15 mouse cellular contexts compared by ENCODE assay signal in the genomic region with DNA sequence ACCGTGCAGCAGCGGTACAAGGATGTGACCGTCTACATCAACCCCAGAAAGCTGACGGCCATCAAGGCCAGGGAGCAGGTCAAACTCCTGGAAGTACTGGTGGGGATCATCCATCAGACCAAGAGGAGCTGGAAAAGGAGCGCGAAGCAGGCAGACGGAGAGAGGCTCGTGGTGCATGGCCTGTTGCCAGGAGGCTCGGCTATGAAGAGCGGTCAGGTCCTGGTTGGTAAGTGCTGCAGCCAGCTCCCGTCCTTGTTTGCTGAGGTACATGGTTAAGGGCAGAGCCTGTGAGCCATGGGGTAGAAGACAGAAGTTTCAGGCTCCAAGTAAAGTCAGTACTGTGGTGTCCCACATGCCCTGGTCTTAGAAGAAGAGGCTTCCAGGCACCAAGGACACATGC. TPM values are rescaled to one million over a fixed set of nuclear protein-coding genes. Genes with fewer than 3 reads are reported as not detected.
A peak's percentile ranks its signal among the peaks of the same experiment; 100 is the strongest.
DNase-seq lines count a peak whose midpoint lies in the region; ATAC-seq and TF ChIP-seq lines count a peak whose summit lies in the region.
"Had no signal": no experiment of that assay in that cellular context is flagged by ENCODE, and none has a peak within 500 bp of the region (broad histone marks: within the 10 kb centered on the region; RNA-seq: fewer than 3 reads in every experiment).

No protein-coding gene starts in this region.

- no peak for TF ChIP-seq CTCF in hindbrain, postnatal 0 days (IDR thresholded peaks at IDR 0.05; ENCODE audit: low read depth)
- TF ChIP-seq CTCF in lung, embryonic 14.5 days (IDR thresholded peaks at IDR 0.05; ENCODE audit: low read depth) = no peak
- no peak for TF ChIP-seq CTCF in forebrain, postnatal 0 days (IDR thresholded peaks at IDR 0.05; ENCODE audit: low read depth)

- no peak overlapping the region for H3K27ac ChIP-seq in hindbrain, postnatal 0 days
- H3K27ac ChIP-seq in hindbrain, embryonic 16.5 days (ENCODE audit: low read depth, low read length) = no peak overlapping the region
- no peak overlapping the region for H3K27ac ChIP-seq in lung, embryonic 14.5 days (ENCODE audit: low read depth)
- H3K27ac ChIP-seq in forebrain, postnatal 0 days (ENCODE audit: low read depth, low read length) = no peak overlapping the region
- H3K27ac ChIP-seq: embryonic facial prominence, embryonic 13.5 days; forebrain, embryonic 13.5 days; hindbrain, embryonic 15.5 days; liver, embryonic 15.5 days had no signal

- H3K36me3 ChIP-seq in hindbrain, postnatal 0 days (ENCODE audit: insufficient read depth, low read length) = peaks cover 8% of the 10 kb centered on the region
- H3K36me3 ChIP-seq in hindbrain, embryonic 16.5 days (ENCODE audit: control insufficient read depth, insufficient read depth, low read length) = no peaks in the 10 kb centered on the region
- peaks cover 17% of the 10 kb centered on the region; the same call in 1 of the 2 replicates for H3K36me3 ChIP-seq in lung, embryonic 14.5 days (ENCODE audit: insufficient read depth)
- H3K36me3 ChIP-seq in forebrain, postnatal 0 days (ENCODE audit: insufficient read depth) = peaks cover 14% of the 10 kb centered on the region; the same call in 1 of the 2 replicates
- H3K36me3 ChIP-seq: liver, embryonic 15.5 days had no signal

- no peaks in the 10 kb centered on the region for H3K9me3 ChIP-seq in hindbrain, postnatal 0 days (ENCODE audit: low read length)
- no peaks in the 10 kb centered on the region for H3K9me3 ChIP-seq in hindbrain, embryonic 16.5 days (ENCODE audit: control insufficient read depth, low read length)
- H3K9me3 ChIP-seq in lung, embryonic 14.5 days (ENCODE audit: low read depth, low read length) = no peaks in the 10 kb centered on the region
- H3K9me3 ChIP-seq in forebrain, postnatal 0 days (ENCODE audit: low read length) = no peaks in the 10 kb centered on the region
- H3K9me3 ChIP-seq: embryonic facial prominence, embryonic 13.5 days; forebrain, embryonic 13.5 days; hindbrain, embryonic 15.5 days; liver, embryonic 15.5 days had no signal

- peak; percentile 36 to 37 for DNase-seq in adrenal gland, adult (ENCODE audit: inconsistent age in 2 of 2, low spot score in 1 of 2)
- DNase-seq in adrenal gland, postnatal 4 days (ENCODE audit: low spot score in 2 of 2) = no peak
- peak; percentile 41 for DNase-seq in hindbrain, postnatal 0 days (ENCODE audit: low spot score)
- peak; percentile 40 for DNase-seq in adrenal gland, postnatal 25 days
- peak; percentile 21 for DNase-seq in lung, embryonic 14.5 days
- DNase-seq in forebrain, postnatal 0 days = no peak
- no peak for DNase-seq in spleen, postnatal 14 days (ENCODE audit: low spot score in 2 of 2)
- DNase-seq: cerebellum, adult 9-10 months; gastrocnemius, postnatal 36 days had no signal

- no peak for ATAC-seq in hindbrain, postnatal 0 days
- no peak for ATAC-seq in hindbrain, embryonic 16.5 days
- ATAC-seq in lung, embryonic 14.5 days (ENCODE audit: insufficient read depth) = no peak
- ATAC-seq in forebrain, postnatal 0 days = no peak
- ATAC-seq: forebrain, embryonic 13.5 days had no signal

- 68% methylated on average over 11 of the region's 11 CpGs for WGBS in hindbrain, postnatal 0 days
- WGBS in hindbrain, embryonic 16.5 days = 73% methylated on average over 11 of the region's 11 CpGs
- 78% methylated on average over 11 of the region's 11 CpGs for WGBS in lung, embryonic 14.5 days
- 84% methylated on average over 11 of the region's 11 CpGs for WGBS in forebrain, postnatal 0 days

- H3K9ac ChIP-seq in hindbrain, postnatal 0 days (replicated peaks; ENCODE audit: low read length) = no peak overlapping the region
- H3K9ac ChIP-seq in hindbrain, embryonic 16.5 days (ENCODE audit: low read depth, low read length) = no peak overlapping the region
- H3K9ac ChIP-seq in lung, embryonic 14.5 days = no peak overlapping the region
- H3K9ac ChIP-seq in forebrain, postnatal 0 days = no peak overlapping the region
- H3K9ac ChIP-seq: embryonic facial prominence, embryonic 13.5 days; forebrain, embryonic 13.5 days; hindbrain, embryonic 15.5 days; liver, embryonic 15.5 days had no signal

- no peaks in the 10 kb centered on the region for H3K27me3 ChIP-seq in hindbrain, postnatal 0 days (ENCODE audit: insufficient read depth, low read length)
- no peaks in the 10 kb centered on the region for H3K27me3 ChIP-seq in hindbrain, embryonic 16.5 days (replicated peaks; ENCODE audit: control insufficient read depth, insufficient read depth, low read length)
- H3K27me3 ChIP-seq in lung, embryonic 14.5 days (ENCODE audit: insufficient read depth, low read length) = no peaks in the 10 kb centered on the region
- no peaks in the 10 kb centered on the region for H3K27me3 ChIP-seq in forebrain, postnatal 0 days (ENCODE audit: insufficient read depth, low read length)
- H3K27me3 ChIP-seq: embryonic facial prominence, embryonic 13.5 days; forebrain, embryonic 13.5 days; hindbrain, embryonic 15.5 days; liver, embryonic 15.5 days had no signal

- no peak overlapping the region for H3K4me2 ChIP-seq in hindbrain, postnatal 0 days (ENCODE audit: low read depth, low read length)
- H3K4me2 ChIP-seq in hindbrain, embryonic 16.5 days (ENCODE audit: low read length) = no peak overlapping the region
- no peak overlapping the region for H3K4me2 ChIP-seq in lung, embryonic 14.5 days
- H3K4me2 ChIP-seq in forebrain, postnatal 0 days (ENCODE audit: low read depth) = no peak overlapping the region
- H3K4me2 ChIP-seq: embryonic facial prominence, embryonic 13.5 days; forebrain, embryonic 13.5 days; hindbrain, embryonic 15.5 days; liver, embryonic 15.5 days; midbrain, embryonic 11.5 days had no signal

- H3K4me3 ChIP-seq in hindbrain, postnatal 0 days (ENCODE audit: low read length) = no peak overlapping the region
- no peak overlapping the region for H3K4me3 ChIP-seq in hindbrain, embryonic 16.5 days (ENCODE audit: low read length)
- no peak overlapping the region for H3K4me3 ChIP-seq in lung, embryonic 14.5 days (ENCODE audit: low read depth, low read length)
- no peak overlapping the region for H3K4me3 ChIP-seq in forebrain, postnatal 0 days (ENCODE audit: low read depth, low read length)
- H3K4me3 ChIP-seq: embryonic facial prominence, embryonic 13.5 days; forebrain, embryonic 13.5 days; hindbrain, embryonic 15.5 days; liver, embryonic 15.5 days had no signal

- no peaks in the 10 kb centered on the region for H3K4me1 ChIP-seq in hindbrain, postnatal 0 days (ENCODE audit: insufficient read depth, low read length)
- H3K4me1 ChIP-seq in hindbrain, embryonic 16.5 days (ENCODE audit: control insufficient read depth, insufficient read depth, low read depth, low read length) = no peaks in the 10 kb centered on the region
- H3K4me1 ChIP-seq in lung, embryonic 14.5 days (ENCODE audit: insufficient read depth) = no peaks in the 10 kb centered on the region
- H3K4me1 ChIP-seq in forebrain, postnatal 0 days (ENCODE audit: insufficient read depth) = no peaks in the 10 kb centered on the region
- H3K4me1 ChIP-seq: forebrain, embryonic 13.5 days; hindbrain, embryonic 15.5 days had no signal

RNA-seq across cellular contexts. Expression of a gene that starts 54.6 kb away (rescaled TPM):
- under 1 TPM in 1 of 2 experiments, not detected in 1; 0.14 TPM for total RNA-seq in adrenal gland, postnatal 4 days (2021)
- total RNA-seq in hindbrain, postnatal 0 days (2014; rRNA removed) = 0.05 TPM in 1 of 2 replicates, not detected in the other
- 0.28 and 0.43 TPM in 2 replicates for polyA plus RNA-seq in hindbrain, postnatal 0 days (2015; fragmentation: Nextera tagmentation; extraction: Ambion mirVana)
- 0.30 and 0.36 TPM in 2 replicates for polyA plus RNA-seq in hindbrain, embryonic 16.5 days (2015; fragmentation: Nextera tagmentation; extraction: Ambion mirVana)
- total RNA-seq in adrenal gland, postnatal 25 days (2021) = 0.15 TPM in 1 of 2 replicates, not detected in the other
- 0.31 TPM in 1 of 2 replicates, not detected in the other for polyA plus RNA-seq in lung, embryonic 14.5 days (2014; fragmentation: Nextera tagmentation; extraction: Ambion mirVana)
- 0.05 and 0.08 TPM in 2 replicates for total RNA-seq in forebrain, postnatal 0 days (2014; rRNA removed)
- 0.13 and 0.16 TPM in 2 replicates for polyA plus RNA-seq in forebrain, postnatal 0 days (2015; fragmentation: Nextera tagmentation; extraction: Ambion mirVana)
- total RNA-seq: gastrocnemius, postnatal 36 days had no signal

Comparison
In these comparisons a context has a peak if more than half of its experiments do, and no peak if none do; other contexts are left out.
1. DNase-seq: peak in adrenal gland, adult (2 of 2), hindbrain, postnatal 0 days (single experiment), adrenal gland, postnatal 25 days (single experiment) and lung, embryonic 14.5 days (single experiment); none in adrenal gland, postnatal 4 days (0 of 2), forebrain, postnatal 0 days (single experiment) and spleen, postnatal 14 days (0 of 2).